Mouse (Mus musculus): ENCODE data around the gene 9930104L06Rik. TPM values are rescaled to one million over a fixed set of nuclear protein-coding genes. Genes with fewer than 3 reads are reported as not detected.

9930104L06Rik gene
- total RNA-seq, 2 experiments from 2014 or later, result 9.6 to 9.8 TPM

DNA sequence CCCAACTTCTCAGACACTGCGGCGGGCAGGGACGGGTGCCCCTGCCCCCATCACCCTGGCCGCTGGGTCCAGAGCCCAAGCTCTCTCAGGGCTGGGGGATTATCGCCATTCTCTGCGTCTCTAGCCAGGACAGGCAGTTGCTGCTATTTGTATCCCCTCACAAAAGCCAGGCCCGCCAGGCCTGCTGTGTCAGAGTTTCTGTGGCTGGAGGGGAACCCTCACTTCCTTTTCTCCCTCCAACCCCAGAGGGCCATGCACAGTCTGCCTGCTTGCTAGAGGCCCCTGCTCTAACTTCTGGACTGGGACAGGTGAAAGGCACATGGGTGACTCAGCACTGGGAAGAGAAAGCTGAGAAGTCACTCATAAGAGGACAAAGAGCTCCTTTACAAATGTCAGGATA is 53.5 kb downstream of the 9930104L06Rik start:
- DNase-seq (ENCODE audit: low spot score in 2 of 2), result no peak

Other genes with a start within 250 kb of the 9930104L06Rik start
- 10 to 100 TPM; 32.1 to 39.2 TPM for gene Utp11, start 243.4 kb upstream of the 9930104L06Rik start, total RNA-seq (2021)
- 10 to 100 TPM; 73.0 to 81.8 TPM for gene Fhl3, start 236.3 kb upstream of the 9930104L06Rik start, total RNA-seq (2021)
- 10 to 100 TPM; 38.0 to 46.9 TPM for gene Sf3a3, start 222.3 kb upstream of the 9930104L06Rik start, total RNA-seq (2021)
- 10 to 100 TPM; 15.6 to 17.7 TPM for gene Inpp5b, start 195.2 kb upstream of the 9930104L06Rik start, total RNA-seq (2021)
- 10 to 100 TPM; 15.1 to 15.5 TPM for gene Mtf1, start 134.9 kb upstream of the 9930104L06Rik start, total RNA-seq (2021)
- 10 to 100 TPM; 15.9 to 20.7 TPM for gene Yrdc, start 86.4 kb upstream of the 9930104L06Rik start, total RNA-seq (2021)
- gene 1110065P20Rik, start 85.9 kb upstream of the 9930104L06Rik start, total RNA-seq (2021), result 10 to 100 TPM; 47.5 to 49.5 TPM
- gene Maneal, start 74.9 kb upstream of the 9930104L06Rik start, total RNA-seq (2021), result under 1 TPM; 0.34 to 0.47 TPM
- not detected for gene Epha10, start 56.1 kb upstream of the 9930104L06Rik start, total RNA-seq (2021)
- gene Cdca8, start 2.3 kb downstream of the 9930104L06Rik start, total RNA-seq (2021), result 10 to 100 TPM; 16.7 to 20.1 TPM
- 1 to 10 TPM in 1 of 2 experiments, under 1 TPM in 1; 0.54 to 1.1 TPM for gene Rspo1, start 49.4 kb downstream of the 9930104L06Rik start, total RNA-seq (2021)
- 10 to 100 TPM; 45.4 to 58.1 TPM for gene Gnl2, start 79.5 kb downstream of the 9930104L06Rik start, total RNA-seq (2021)
- not detected for gene Dnali1, start 128.7 kb downstream of the 9930104L06Rik start, total RNA-seq (2021)
- gene Snip1, start 129.6 kb downstream of the 9930104L06Rik start, total RNA-seq (2021), result 10 to 100 TPM; 12.2 to 12.4 TPM
- gene Meaf6, start 148.1 kb downstream of the 9930104L06Rik start, total RNA-seq (2021), result 10 to 100 TPM; 20.7 to 26.3 TPM
- gene Zc3h12a, start 190.8 kb downstream of the 9930104L06Rik start, total RNA-seq (2021), result 1 to 10 TPM; 3.0 to 3.9 TPM

All from gastrocnemius, postnatal 4 days (tissue).